Mouse (Mus musculus): Measurements from ENCODE around the gene Ppid.

- TF ChIP-seq CEBPB (IDR thresholded peaks at IDR 0.05; ENCODE audit: low read depth) (no peak), FOSL1 (IDR thresholded peaks at IDR 0.05; ENCODE audit: insufficient read depth, low read length, poor library complexity, severe bottlenecking) (no peak), CTCF (IDR thresholded peaks at IDR 0.05; ENCODE audit: control insufficient read depth, insufficient read depth, insufficient read length) (no peak)
Measured at GRCm38 (mm10) chr3:79628182-79628560, 37.0 kb downstream of the Ppid start.

Measured in C2C12 (cell line).